Mouse (Mus musculus): ENCODE data around the gene Tomm22. TPM values are rescaled to one million over a fixed set of nuclear protein-coding genes. Genes with fewer than 3 reads are reported as not detected.
A peak's percentile ranks its signal among the peaks of the same experiment; 100 is the strongest.
"Not testable (repeated sequence)": the region's sequence is repeated elsewhere in the genome, so short reads cannot be mapped to it uniquely, and the experiment has no call there.

The Tomm22 gene
- polyA plus RNA-seq, 1 experiment from 2014 or later: 227 TPM

GRCm38 (mm10) chr15:79664666-79665065 lies 6.0 kb upstream of the Tomm22 start:
- Histone ChIP-seq H3K27ac (no peak overlapping the region), H3K4me2 (no peak overlapping the region), H3K36me3 (peaks cover 10% of the 10 kb centered on the region; the same call in 1 of the 2 replicates), H3K4me3 (replicated peaks) (no peak overlapping the region), H3K4me1 (0 out of 2 replicates have a peak, but pooled peaks cover 2% of the 10 kb centered on the region), H3K9ac (no peak overlapping the region), H3K27me3 (replicated peaks) (no peaks in the 10 kb centered on the region), H3K9me3 (no peaks in the 10 kb centered on the region)
- no peak for ATAC-seq (ENCODE audit: insufficient read depth, low FRiP score, low read depth)
- 90% methylated on average over 8 of the region's 8 CpGs for WGBS

GRCm38 (mm10) chr15:79669195-79669594 lies 1.5 kb upstream of the Tomm22 start:
- Histone ChIP-seq H3K4me1 (peaks cover 7% of the 10 kb centered on the region), H3K4me3 (replicated peaks) (no peak overlapping the region), H3K9me3 (no peaks in the 10 kb centered on the region), H3K4me2 (no peak overlapping the region), H3K27ac (no peak overlapping the region), H3K36me3 (peaks cover 7% of the 10 kb centered on the region; the same call in 1 of the 2 replicates), H3K27me3 (replicated peaks) (no peaks in the 10 kb centered on the region), H3K9ac (no peak overlapping the region)
- no peak for ATAC-seq (ENCODE audit: insufficient read depth, low FRiP score, low read depth)
- 65% methylated on average over 10 of the region's 10 CpGs for WGBS

GRCm38 (mm10) chr15:79670972-79671299 lies 275 bp downstream of the Tomm22 start:
- under 1% methylated on average over 37 of the region's 37 CpGs for WGBS
- peak overlapping the region; percentile 61; the same call in 1 of the 2 replicates for H3K27ac ChIP-seq
- no peaks in the 10 kb centered on the region for H3K9me3 ChIP-seq
- H3K27me3 ChIP-seq (replicated peaks): no peaks in the 10 kb centered on the region
- H3K4me3 ChIP-seq (replicated peaks): peak overlapping the region; percentile 94
- H3K4me1 ChIP-seq: peaks cover 7% of the 10 kb centered on the region
- H3K4me2 ChIP-seq: peak overlapping the region; percentile 72
- ATAC-seq (ENCODE audit: insufficient read depth, low FRiP score, low read depth): peak; percentile 54
- peaks cover 17% of the 10 kb centered on the region; the same call in 1 of the 2 replicates for H3K36me3 ChIP-seq
- peak overlapping the region; percentile 84 for H3K9ac ChIP-seq

GRCm38 (mm10) chr15:79671828-79672348 lies 1.2 kb downstream of the Tomm22 start:
- Histone ChIP-seq H3K4me3 (replicated peaks) (peak overlapping the region; percentile 94), H3K4me2 (peak overlapping the region; percentile 72), H3K36me3 (peaks cover 25% of the 10 kb centered on the region; the same call in 1 of the 2 replicates)
- not testable (repeated sequence) for H3K27ac ChIP-seq; H3K9ac ChIP-seq; H3K9me3 ChIP-seq; H3K27me3 ChIP-seq (replicated peaks); ATAC-seq (ENCODE audit: insufficient read depth, low FRiP score, low read depth); H3K4me1 ChIP-seq
- 71% methylated on average over 11 of the region's 11 CpGs for WGBS

GRCm38 (mm10) chr15:79677936-79678335 lies 7.3 kb downstream of the Tomm22 start:
- no peak overlapping the region for H3K27ac ChIP-seq
- no peaks in the 10 kb centered on the region for H3K9me3 ChIP-seq
- no peak for ATAC-seq (ENCODE audit: insufficient read depth, low FRiP score, low read depth)
- WGBS: 75% methylated on average over 2 of the region's 2 CpGs
- H3K4me3 ChIP-seq (replicated peaks): no peak overlapping the region
- H3K9ac ChIP-seq: no peak overlapping the region
- peaks cover 23% of the 10 kb centered on the region; the same call in 1 of the 2 replicates for H3K36me3 ChIP-seq
- no peak overlapping the region for H3K4me2 ChIP-seq
- no peaks in the 10 kb centered on the region for H3K27me3 ChIP-seq (replicated peaks)
- H3K4me1 ChIP-seq: peaks cover 6% of the 10 kb centered on the region; the same call in 1 of the 2 replicates

GRCm38 (mm10) chr15:79681973-79682372 lies 11.3 kb downstream of the Tomm22 start:
- Histone ChIP-seq H3K9ac (no peak overlapping the region), H3K27ac (no peak overlapping the region), H3K4me3 (replicated peaks) (no peak overlapping the region), H3K9me3 (no peaks in the 10 kb centered on the region), H3K4me2 (no peak overlapping the region), H3K36me3 (no peaks in the 10 kb centered on the region), H3K27me3 (replicated peaks) (no peaks in the 10 kb centered on the region), H3K4me1 (peaks cover 36% of the 10 kb centered on the region)
- 85% methylated on average over 4 of the region's 4 CpGs for WGBS
- ATAC-seq (ENCODE audit: insufficient read depth, low FRiP score, low read depth): no peak

- H3K36me3 ChIP-seq: no peaks in the 10 kb centered on the region
- no peak overlapping the region for H3K4me3 ChIP-seq (replicated peaks)
- H3K27ac ChIP-seq: no peak overlapping the region
- H3K4me2 ChIP-seq: no peak overlapping the region
- H3K9ac ChIP-seq: no peak overlapping the region
- no peaks in the 10 kb centered on the region for H3K9me3 ChIP-seq
- no peak for ATAC-seq (ENCODE audit: insufficient read depth, low FRiP score, low read depth)
- WGBS: 71% methylated on average over 6 of the region's 6 CpGs
- peaks cover 36% of the 10 kb centered on the region for H3K4me1 ChIP-seq
- H3K27me3 ChIP-seq (replicated peaks): no peaks in the 10 kb centered on the region
These were observed 12.5 kb downstream of the Tomm22 start for GRCm38 (mm10) chr15:79683146-79683545.

GRCm38 (mm10) chr15:79683707-79684465 lies 13.2 kb downstream of the Tomm22 start:
- H3K27ac ChIP-seq: 0 out of 2 replicates have a peak overlapping the region, but pooled peaks have one; percentile 7
- no peaks in the 10 kb centered on the region for H3K27me3 ChIP-seq (replicated peaks)
- no peaks in the 10 kb centered on the region for H3K36me3 ChIP-seq
- H3K4me2 ChIP-seq: peak overlapping the region; percentile 62
- WGBS: 64% methylated on average over 19 of the region's 19 CpGs
- H3K9me3 ChIP-seq: no peaks in the 10 kb centered on the region
- H3K4me3 ChIP-seq (replicated peaks): peak overlapping the region; percentile 80
- no peak for ATAC-seq (ENCODE audit: insufficient read depth, low FRiP score, low read depth)
- H3K4me1 ChIP-seq: peaks cover 36% of the 10 kb centered on the region
- no peak overlapping the region for H3K9ac ChIP-seq

GRCm38 (mm10) chr15:79684616-79685015 lies 14.0 kb downstream of the Tomm22 start:
- no peaks in the 10 kb centered on the region for H3K9me3 ChIP-seq
- 76% methylated on average over 6 of the region's 6 CpGs for WGBS
- no peak overlapping the region for H3K27ac ChIP-seq
- H3K4me2 ChIP-seq: peak overlapping the region; percentile 62
- no peaks in the 10 kb centered on the region for H3K27me3 ChIP-seq (replicated peaks)
- peaks cover 37% of the 10 kb centered on the region for H3K4me1 ChIP-seq
- H3K36me3 ChIP-seq: no peaks in the 10 kb centered on the region
- no peak overlapping the region for H3K9ac ChIP-seq
- H3K4me3 ChIP-seq (replicated peaks): peak overlapping the region; percentile 80
- ATAC-seq (ENCODE audit: insufficient read depth, low FRiP score, low read depth): no peak

GRCm38 (mm10) chr15:79685141-79685641 lies 14.5 kb downstream of the Tomm22 start:
- 22% methylated on average over 6 of the region's 6 CpGs for WGBS

GRCm38 (mm10) chr15:79686046-79686869 lies 15.6 kb downstream of the Tomm22 start:
- H3K9me3 ChIP-seq: no peaks in the 10 kb centered on the region
- H3K4me3 ChIP-seq (replicated peaks): peak overlapping the region; percentile 80
- ATAC-seq (ENCODE audit: insufficient read depth, low FRiP score, low read depth): no peak
- H3K4me2 ChIP-seq: peak overlapping the region; percentile 62
- no peaks in the 10 kb centered on the region for H3K27me3 ChIP-seq (replicated peaks)
- 11% methylated on average over 15 of the region's 15 CpGs for WGBS
- H3K4me1 ChIP-seq: peaks cover 41% of the 10 kb centered on the region
- H3K36me3 ChIP-seq: no peaks in the 10 kb centered on the region
- no peak overlapping the region; the same call in 1 of the 2 replicates for H3K27ac ChIP-seq
- H3K9ac ChIP-seq: peak overlapping the region; percentile 87; the same call in 1 of the 2 replicates

More at GRCm38 (mm10) chr15:79685141-79685641, 14.5 kb downstream of the Tomm22 start:
- Histone ChIP-seq H3K4me3 (replicated peaks) (peak overlapping the region; percentile 80), H3K36me3 (no peaks in the 10 kb centered on the region), H3K4me1 (peaks cover 39% of the 10 kb centered on the region), H3K9me3 (no peaks in the 10 kb centered on the region), H3K27me3 (replicated peaks) (no peaks in the 10 kb centered on the region), H3K9ac (no peak overlapping the region), H3K4me2 (peak overlapping the region; percentile 62), H3K27ac (no peak overlapping the region)
- ATAC-seq (ENCODE audit: insufficient read depth, low FRiP score, low read depth): no peak
